Mouse (Mus musculus) colon, adult 2 months (tissue): ENCODE results near the gene Grhl3. TPM values are rescaled to one million over a fixed set of nuclear protein-coding genes. Genes with fewer than 3 reads are reported as not detected.

Source experiments
- polyA plus RNA-seq: library from polyadenylated mRNA; depleted of rRNA; stranded (reverse); fragments of >200 nt; gene quantifications from 2 replicates; pipeline ENCODE4 v1.2.3, GENCODE M21; 2012; rRNA removed

Gene Grhl3
- 0.23 and 0.41 TPM in 2 replicates for polyA plus RNA-seq

GRCm38 (mm10) chr4:135573251-135573808, at the start of gene Grhl3:
Gene Grhl3, minus strand, starts transcription at chr4:135573630.

GRCm38 (mm10) chr4:135494521-135495396, 78.7 kb downstream of the Grhl3 start, which contains the start of the genes Stpg1 and Nipal3:
Gene Stpg1, plus strand, starts transcription at chr4:135494790.
Gene Nipal3, minus strand, starts transcription at chr4:135495038.

Other genes starting within 250 kb of the Grhl3 start
- gene Srrm1, start 220.3 kb downstream of the Grhl3 start, polyA plus RNA-seq, result 11.8 and 18.8 TPM in 2 replicates
- gene Ncmap, start 175.4 kb downstream of the Grhl3 start, polyA plus RNA-seq, result 4.0 and 4.7 TPM in 2 replicates
- gene Rcan3, start 139.8 kb downstream of the Grhl3 start, polyA plus RNA-seq, result 20.5 and 22.3 TPM in 2 replicates
- gene Stpg1, start 78.8 kb downstream of the Grhl3 start, polyA plus RNA-seq, result 0.27 and 0.58 TPM in 2 replicates
- 50.0 and 71.8 TPM in 2 replicates for gene Nipal3, start 78.6 kb downstream of the Grhl3 start, polyA plus RNA-seq
- gene Ifnlr1, start 112.7 kb upstream of the Grhl3 start, polyA plus RNA-seq, result 6.6 and 6.8 TPM in 2 replicates
- gene Il22ra1, start 154.5 kb upstream of the Grhl3 start, polyA plus RNA-seq, result 45.9 and 60.2 TPM in 2 replicates
- 0.69 and 0.71 TPM in 2 replicates for gene Myom3, start 186.1 kb upstream of the Grhl3 start, polyA plus RNA-seq